30 mouse cellular contexts compared by ENCODE assay signal in the genomic region with DNA sequence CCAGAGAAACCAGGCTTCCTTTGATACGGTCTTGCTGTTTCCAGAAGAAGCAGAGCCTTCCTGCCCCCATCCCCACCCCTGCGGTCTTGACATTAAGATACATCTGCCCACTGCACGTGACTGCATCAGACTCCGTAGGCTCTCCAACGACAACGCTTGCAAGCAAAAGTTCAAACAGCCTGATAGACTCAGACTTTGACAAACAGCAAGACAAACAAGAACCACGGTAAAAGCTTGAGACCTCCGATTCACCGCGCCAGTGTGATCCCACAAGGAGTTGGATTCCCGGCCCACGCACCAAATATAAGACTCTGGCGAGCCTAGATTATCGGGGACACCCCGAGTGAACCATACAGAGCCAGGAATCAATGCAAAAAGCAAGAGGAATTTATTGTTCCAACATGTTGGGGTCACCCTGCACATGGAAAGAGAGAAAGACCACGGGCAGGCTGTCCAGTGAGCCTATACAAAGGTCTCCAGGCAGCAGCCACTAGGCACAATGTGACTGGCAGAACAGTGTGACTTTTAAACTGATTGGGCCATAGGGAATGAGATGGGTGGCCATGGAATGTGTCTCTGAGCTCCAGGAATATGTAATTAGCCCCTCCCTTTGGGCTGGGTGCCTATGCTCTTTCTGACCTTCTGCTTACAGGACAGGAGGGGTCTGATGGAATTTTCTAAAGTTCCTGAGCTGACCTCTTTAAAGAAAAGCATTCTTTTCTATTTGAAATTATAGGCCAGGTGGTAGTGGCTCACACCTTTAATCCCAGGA. TPM values are rescaled to one million over a fixed set of nuclear protein-coding genes. Genes with fewer than 3 reads are reported as not detected.
DNase-seq lines count a peak whose midpoint lies in the region; ATAC-seq and TF ChIP-seq lines count a peak whose summit lies in the region.
"Had no signal": no experiment of that assay in that cellular context is flagged by ENCODE, and none has a peak within 500 bp of the region (broad histone marks: within the 10 kb centered on the region; RNA-seq: fewer than 3 reads in every experiment).

No protein-coding gene starts in this region.

- H3K4me2 ChIP-seq in heart, postnatal 0 days (ENCODE audit: low read depth, low read length) = no peak overlapping the region
- H3K4me2 ChIP-seq: embryonic facial prominence, embryonic 12.5 days; embryonic facial prominence, embryonic 15.5 days; hindbrain, embryonic 14.5 days had no signal

- H3K4me3 ChIP-seq in heart, embryonic 10.5 days = no peak overlapping the region
- no peak overlapping the region for H3K4me3 ChIP-seq in heart, postnatal 0 days (ENCODE audit: low read depth, low read length)
- H3K4me3 ChIP-seq: embryonic facial prominence, embryonic 12.5 days; embryonic facial prominence, embryonic 15.5 days; gastrocnemius, adult 2 months had no signal

- no peak for TF ChIP-seq EP300 in heart, postnatal 0 days (IDR thresholded peaks at IDR 0.05; ENCODE audit: low read depth)

- no peak overlapping the region for H3K27ac ChIP-seq in heart, embryonic 10.5 days
- H3K27ac ChIP-seq in heart, postnatal 0 days (ENCODE audit: low read depth) = no peak overlapping the region
- H3K27ac ChIP-seq: embryonic facial prominence, embryonic 12.5 days; embryonic facial prominence, embryonic 15.5 days; gastrocnemius, adult 2 months; hindbrain, embryonic 14.5 days; hindbrain, postnatal 0 days had no signal

- peaks cover 8% of the 10 kb centered on the region; the same call in 1 of the 2 replicates for H3K4me1 ChIP-seq in heart, embryonic 10.5 days
- no peaks in the 10 kb centered on the region for H3K4me1 ChIP-seq in heart, postnatal 0 days (ENCODE audit: control insufficient read depth, insufficient read depth)
- H3K4me1 ChIP-seq: embryonic facial prominence, embryonic 12.5 days; embryonic facial prominence, embryonic 15.5 days had no signal

- no peaks in the 10 kb centered on the region for H3K9me3 ChIP-seq in heart, embryonic 10.5 days
- H3K9me3 ChIP-seq in heart, postnatal 0 days (replicated peaks; ENCODE audit: control insufficient read depth, low read length) = no peaks in the 10 kb centered on the region
- H3K9me3 ChIP-seq: embryonic facial prominence, embryonic 12.5 days; embryonic facial prominence, embryonic 15.5 days had no signal

- H3K9ac ChIP-seq in heart, postnatal 0 days (replicated peaks; ENCODE audit: low read depth, low read length) = no peak overlapping the region
- H3K9ac ChIP-seq: embryonic facial prominence, embryonic 12.5 days; embryonic facial prominence, embryonic 15.5 days; forebrain, postnatal 0 days; hindbrain, embryonic 14.5 days had no signal

- peak; percentile 56; the same call in 1 of the 2 replicates for ATAC-seq in heart, postnatal 0 days (ENCODE audit: insufficient read depth, low read depth)
- ATAC-seq: activated CD4-positive, CD25-positive, alpha-beta regulatory T cell, adult 4 months; forebrain, embryonic 14.5 days; forebrain, postnatal 0 days; hindbrain, postnatal 0 days; inflammation-experienced regulatory T-cells, adult 6 months; intestine, embryonic 16.5 days; Patski had no signal

- intact Hi-C loops in heart, postnatal 36 days (cut with DNase I) = no loop called here

- DNase-seq in heart, embryonic 10.5 days (ENCODE audit: low spot score) = peak; percentile 70
- DNase-seq in heart, postnatal 4 days = no peak
- no peak for DNase-seq in heart, postnatal 0 days (ENCODE audit: low spot score)
- no peak for DNase-seq in heart, postnatal 36 days
- DNase-seq in R1 (ENCODE audit: low read depth, low spot score) = peak; percentile 94
- no peak for DNase-seq in kidney, adult 8-10 months
- no peak for DNase-seq in adrenal gland, adult 8-10 months
- DNase-seq: adrenal gland, postnatal 10 days; adrenal gland, postnatal 36 days; B cell, adult 2 months; cerebellum, adult 11 months; cerebellum, adult 2 months; cerebellum, adult 9-11 months; cerebellum, postnatal 25 days; forebrain, postnatal 0 days; gastrocnemius, adult 2 months; gastrocnemius, postnatal 25 days; kidney, adult 18-20 months had no signal

- no peaks in the 10 kb centered on the region for H3K36me3 ChIP-seq in heart, embryonic 10.5 days
- H3K36me3 ChIP-seq in heart, postnatal 0 days (replicated peaks; ENCODE audit: control insufficient read depth, insufficient read depth, low read length) = no peaks in the 10 kb centered on the region
- H3K36me3 ChIP-seq: embryonic facial prominence, embryonic 12.5 days; embryonic facial prominence, embryonic 15.5 days had no signal

- 71% methylated on average over 16 of the region's 16 CpGs for WGBS in heart, embryonic 10.5 days
- WGBS in heart, postnatal 0 days = 73% methylated on average over 16 of the region's 16 CpGs

- no peak for TF ChIP-seq CTCF in heart, postnatal 0 days (IDR thresholded peaks at IDR 0.05; ENCODE audit: low read depth)

- peaks cover 9% of the 10 kb centered on the region; the same call in 1 of the 2 replicates for H3K27me3 ChIP-seq in heart, embryonic 10.5 days (ENCODE audit: insufficient read depth, poor library complexity, severe bottlenecking)
- H3K27me3 ChIP-seq in heart, postnatal 0 days (ENCODE audit: control insufficient read depth, insufficient read depth, low read length) = no peaks in the 10 kb centered on the region
- H3K27me3 ChIP-seq: CH12.LX had no signal

RNA-seq across cellular contexts. Expression of a gene that starts 5.6 kb away (rescaled TPM):
- 2.3 and 2.8 TPM in 2 replicates for polyA plus RNA-seq in heart, embryonic 10.5 days (2016; fragmentation: Nextera tagmentation; extraction: Ambion mirVana)
- total RNA-seq in heart, postnatal 4 days (2021) = 1 to 10 TPM in 1 of 2 experiments, under 1 TPM in 1; 0.92 to 1.4 TPM
- 4.1 and 15.8 TPM in 2 replicates for total RNA-seq in heart, postnatal 0 days (2014; rRNA removed; ENCODE audit: low replicate concordance)
- 3.7 and 3.8 TPM in 2 replicates for polyA plus RNA-seq in heart, postnatal 0 days (2015; fragmentation: Nextera tagmentation; extraction: Ambion mirVana)
- total RNA-seq in heart, postnatal 36 days (2021) = 1 to 10 TPM; 1.2 to 1.4 TPM
- total RNA-seq in adrenal gland, adult 8-10 months (2022) = under 1 TPM; 0.51 to 0.98 (median 0.80) TPM
- total RNA-seq: CH12.LX; common myeloid progenitor, adult 5-6 weeks; gastrocnemius, adult 2 months had no signal
- polyA plus RNA-seq: activated CD4-positive, CD25-positive, alpha-beta regulatory T cell, adult 4 months; hindbrain, embryonic 11.5 days; inflammation-experienced regulatory T-cells, adult 6 months; intestine, embryonic 16.5 days had no signal

Comparison
In these comparisons a context has a peak if more than half of its experiments do, and no peak if none do; other contexts are left out.
1. DNase-seq: peak in heart, embryonic 10.5 days (single experiment) and R1 (single experiment); none in heart, postnatal 4 days (single experiment), heart, postnatal 0 days (single experiment), heart, postnatal 36 days (0 of 2), kidney, adult 8-10 months (0 of 2) and adrenal gland, adult 8-10 months (single experiment).